Mouse (Mus musculus) regulatory T cell (primary cell): ENCODE results near the gene Npas3.

Source experiments
- in situ Hi-C: fragments of 300-600 bp; cut with MboI, MseI; formaldehyde crosslinking; loops from one replicate; pipeline ENCODE4 v1.15.1; 2025; ENCODE audit warnings: high pct_unique_total_duplicates

The Npas3 gene

DNA sequence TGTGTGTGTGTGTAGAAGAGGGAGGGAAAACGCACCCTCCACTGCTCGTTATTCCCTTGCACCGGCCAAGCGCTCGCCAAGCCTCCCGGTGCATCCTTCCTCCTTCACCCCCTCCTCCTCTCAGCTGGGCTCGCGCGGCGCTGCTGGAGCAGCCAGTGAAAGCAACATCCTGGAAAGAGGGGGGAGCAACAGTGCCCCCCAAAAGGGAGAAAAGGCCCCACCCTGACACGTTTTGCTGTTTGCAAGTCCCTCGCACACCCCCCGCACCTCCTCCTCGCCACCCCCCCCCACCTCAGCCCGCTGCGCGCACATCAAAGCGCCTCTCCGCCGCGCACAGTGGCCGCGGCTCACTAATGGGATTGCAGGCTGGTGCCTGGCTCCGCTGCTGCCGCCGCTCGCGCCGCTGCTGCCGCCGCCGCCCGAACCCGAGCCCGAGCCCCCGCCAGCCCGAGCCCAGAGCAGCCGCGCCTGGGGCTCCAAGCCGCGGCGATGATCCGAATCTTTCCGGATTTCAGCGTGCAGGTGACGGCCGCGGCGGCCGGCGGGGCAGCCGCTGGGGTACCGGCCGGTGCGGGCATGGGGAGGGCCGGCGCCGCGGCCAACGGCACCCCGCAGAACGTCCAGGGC, at the start of gene Npas3:
TSS of gene Npas3 (plus strand) at position 577 of the 627 bp plus-strand sequence.
- in situ Hi-C loops, result loop anchor here (25.0 kb wide), 1 partner anchor 336 kb away; no protein-coding TSS in a partner anchor

DNA sequence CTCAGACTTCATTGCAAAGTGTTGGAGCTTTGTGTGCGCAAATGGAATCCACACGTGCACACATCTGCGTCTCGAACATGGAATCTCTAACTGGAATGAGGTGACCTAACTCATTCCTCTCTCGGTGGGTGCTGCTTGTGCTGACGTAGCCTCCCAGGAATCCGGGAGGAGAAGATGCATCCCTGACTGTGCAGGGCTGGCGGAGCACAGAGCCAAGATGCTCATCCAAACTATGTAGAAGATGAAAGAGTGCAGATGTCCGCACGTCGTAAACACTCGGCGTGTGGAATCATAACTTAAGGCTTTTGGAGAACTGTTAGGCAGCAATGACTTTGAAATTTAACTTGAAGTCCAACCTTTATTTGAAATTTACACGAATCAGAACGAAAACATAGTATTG, 31.3 kb upstream of the Npas3 start:
- in situ Hi-C loops, result no loop called here

DNA sequence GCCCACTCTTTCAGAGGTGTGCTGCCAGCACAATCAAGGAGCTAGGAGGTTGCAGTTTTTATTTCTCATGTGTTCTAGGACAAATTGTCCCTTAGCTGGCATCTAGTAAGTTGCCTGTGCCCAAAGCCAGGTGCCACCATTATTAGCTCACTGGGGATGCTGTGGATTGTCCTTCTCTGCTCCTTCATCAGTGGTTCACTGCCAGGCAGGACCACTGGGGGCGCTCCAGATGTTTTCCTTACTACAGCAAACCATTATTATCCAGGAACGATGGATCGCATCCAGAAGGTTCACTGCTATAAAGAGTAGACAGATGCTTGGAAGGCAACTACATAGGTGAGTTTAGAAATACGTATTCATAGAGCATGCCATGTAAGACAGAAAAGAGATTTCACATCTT, 25.7 kb upstream of the Npas3 start:
- in situ Hi-C loops, result no loop called here

DNA sequence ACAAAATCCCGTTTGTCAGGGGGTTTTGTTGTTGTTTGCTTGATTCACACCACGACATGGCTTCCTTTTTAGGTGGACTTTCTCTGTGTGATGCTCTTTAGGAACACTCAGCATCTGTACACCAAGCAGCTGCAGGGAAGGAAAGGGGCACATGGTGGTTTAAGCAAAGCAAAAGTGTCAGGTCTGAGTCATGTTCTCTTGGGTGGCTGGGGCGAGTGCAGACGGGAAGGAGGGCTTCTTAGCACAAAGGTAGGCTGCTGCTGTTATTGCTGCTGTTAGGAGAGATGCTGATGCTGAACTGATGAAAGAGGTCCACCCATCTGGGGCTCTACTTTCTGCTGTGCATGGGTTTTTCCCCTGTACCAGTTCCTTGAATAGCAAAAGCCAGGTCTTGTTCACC, 21.1 kb upstream of the Npas3 start:
- in situ Hi-C loops, result loop anchor here (25.0 kb wide), 1 partner anchor 315 kb away; no protein-coding TSS in a partner anchor

DNA sequence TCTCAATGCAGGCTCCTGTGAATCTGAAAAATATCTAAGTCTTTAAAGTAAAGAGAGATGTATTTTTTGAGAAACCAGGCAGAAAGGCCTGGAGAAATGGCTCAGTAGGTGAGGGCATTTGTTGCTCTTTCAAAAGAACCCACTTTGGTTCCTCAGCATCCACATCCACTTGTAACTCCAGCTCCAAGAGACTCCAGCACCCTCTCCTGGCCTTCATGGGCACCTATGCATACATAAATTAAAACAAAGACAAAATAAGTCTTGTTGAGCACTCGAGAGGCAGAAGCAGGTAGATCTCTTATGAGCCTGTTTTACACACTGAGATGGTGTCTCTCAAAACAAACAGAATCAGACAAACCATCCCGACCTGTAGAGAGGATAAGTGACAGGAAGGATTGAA, 19.1 kb upstream of the Npas3 start:
- in situ Hi-C loops, result loop anchor here (25.0 kb wide), 1 partner anchor 317 kb away; no protein-coding TSS in a partner anchor

DNA sequence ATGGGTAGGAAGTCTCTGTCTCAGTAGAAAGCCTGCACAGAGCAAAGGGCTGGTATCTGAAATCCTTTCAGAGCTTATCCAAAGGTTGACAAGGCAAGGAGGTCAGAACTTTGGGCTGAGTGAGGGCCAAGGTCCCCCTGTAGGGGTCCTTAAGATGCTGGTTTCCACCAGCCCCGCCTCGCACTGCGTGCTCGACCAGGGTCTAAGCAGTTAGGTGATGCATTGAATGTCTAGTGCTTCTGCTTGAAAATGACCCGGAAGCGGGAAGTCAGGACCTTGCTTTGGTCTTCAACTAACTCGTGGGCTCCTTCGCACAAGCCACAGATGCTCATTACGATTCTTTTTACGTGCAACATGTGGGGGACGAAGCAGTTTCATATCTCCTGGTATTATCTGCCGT, 2.3 kb upstream of the Npas3 start:
- in situ Hi-C loops, result loop anchor here (25.0 kb wide), 1 partner anchor 334 kb away; no protein-coding TSS in a partner anchor

DNA sequence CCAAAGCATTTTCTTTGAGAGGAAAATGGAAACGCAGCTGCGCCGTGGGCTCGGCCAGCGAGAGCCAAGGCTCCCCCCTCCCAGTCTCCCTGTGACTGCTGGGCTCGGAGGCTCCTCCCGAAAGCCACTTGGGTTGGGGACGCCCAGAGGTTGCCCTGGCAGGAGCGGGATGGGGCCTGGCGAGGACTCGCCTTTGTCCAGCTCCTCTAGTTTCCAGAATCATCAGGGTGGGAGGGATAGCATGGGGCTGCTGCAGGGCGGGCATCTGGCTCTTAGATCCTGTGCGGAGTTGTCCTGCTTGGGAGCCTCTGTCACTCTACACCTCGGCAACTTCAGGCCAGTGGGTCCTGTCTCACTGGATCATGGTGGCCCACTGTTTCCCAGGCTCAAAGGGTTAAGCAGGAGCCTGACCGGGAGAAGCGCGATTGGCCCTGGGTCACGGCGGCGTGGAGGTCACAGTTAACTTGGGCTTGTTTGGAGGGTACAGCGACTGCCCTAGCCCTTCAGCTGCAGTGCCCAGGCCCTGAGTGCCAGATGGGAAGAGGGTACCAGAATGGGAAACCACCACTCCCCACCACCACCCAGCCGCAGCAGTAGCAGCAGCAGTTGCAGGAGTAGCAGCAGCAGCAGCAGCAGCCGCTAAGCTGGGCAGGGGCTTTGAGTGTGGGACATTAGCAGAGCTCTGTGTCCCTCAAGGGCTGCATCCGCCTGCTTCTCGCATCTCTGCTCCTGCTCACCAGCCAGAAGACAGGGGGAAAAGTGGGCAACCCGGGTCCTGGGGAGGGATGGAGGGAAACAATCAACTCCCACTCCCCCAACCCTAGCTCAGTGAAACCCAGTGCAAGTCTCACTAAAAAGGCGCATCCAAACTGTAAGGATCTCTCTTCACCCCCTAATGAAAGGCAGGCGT, 1.6 kb upstream of the Npas3 start:
- in situ Hi-C loops, result loop anchor here (25.0 kb wide), 1 partner anchor 335 kb away; no protein-coding TSS in a partner anchor

DNA sequence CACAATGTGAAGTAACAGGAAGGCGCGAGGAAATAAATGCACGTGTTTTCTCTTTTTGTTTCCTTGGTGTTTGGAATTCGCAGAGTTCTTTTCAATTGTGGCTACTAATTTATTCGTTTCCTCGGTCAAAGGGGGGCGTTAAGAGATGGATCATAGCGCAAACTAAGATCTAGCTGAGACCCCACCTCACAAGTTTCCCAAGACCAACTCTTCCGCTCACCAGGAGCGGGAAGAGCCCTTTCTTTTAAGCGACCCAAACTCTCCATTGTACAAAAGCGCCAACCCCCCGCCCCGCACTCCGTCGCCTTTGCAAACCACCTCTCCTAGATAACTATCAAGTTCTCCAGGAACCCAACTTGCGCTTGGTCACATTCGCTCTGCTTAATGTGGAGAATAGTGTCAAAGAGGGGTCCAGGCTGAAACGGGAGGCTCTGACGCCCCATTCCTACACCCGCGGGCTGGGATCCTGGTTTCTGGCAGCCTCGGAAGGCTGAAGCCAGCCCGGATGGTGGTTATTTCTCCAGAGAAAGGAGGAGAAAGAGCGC, 914 bp upstream of the Npas3 start:
- in situ Hi-C loops, result loop anchor here (25.0 kb wide), 1 partner anchor 335 kb away; no protein-coding TSS in a partner anchor

DNA sequence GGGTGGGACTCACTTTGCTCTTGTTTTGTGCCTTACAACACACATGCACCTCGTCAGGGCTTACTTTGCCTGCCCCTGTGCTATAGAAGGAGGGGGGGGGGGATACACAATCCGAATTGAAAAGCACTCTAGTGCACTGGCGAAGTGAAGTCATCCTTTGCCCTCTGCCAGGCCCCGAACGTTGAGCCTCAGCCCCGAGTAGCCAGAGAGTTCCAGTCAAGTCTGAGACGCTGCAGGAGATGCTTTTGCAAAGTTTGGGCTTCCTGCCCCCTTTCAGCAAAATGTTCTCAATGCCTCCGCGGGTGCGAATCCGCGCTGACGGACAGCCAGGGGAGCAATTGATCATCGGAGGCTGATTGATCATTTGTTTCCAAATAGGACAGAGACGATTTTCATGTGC, 319 bp downstream of the Npas3 start:
- in situ Hi-C loops, result loop anchor here (25.0 kb wide), 1 partner anchor 336 kb away; no protein-coding TSS in a partner anchor

DNA sequence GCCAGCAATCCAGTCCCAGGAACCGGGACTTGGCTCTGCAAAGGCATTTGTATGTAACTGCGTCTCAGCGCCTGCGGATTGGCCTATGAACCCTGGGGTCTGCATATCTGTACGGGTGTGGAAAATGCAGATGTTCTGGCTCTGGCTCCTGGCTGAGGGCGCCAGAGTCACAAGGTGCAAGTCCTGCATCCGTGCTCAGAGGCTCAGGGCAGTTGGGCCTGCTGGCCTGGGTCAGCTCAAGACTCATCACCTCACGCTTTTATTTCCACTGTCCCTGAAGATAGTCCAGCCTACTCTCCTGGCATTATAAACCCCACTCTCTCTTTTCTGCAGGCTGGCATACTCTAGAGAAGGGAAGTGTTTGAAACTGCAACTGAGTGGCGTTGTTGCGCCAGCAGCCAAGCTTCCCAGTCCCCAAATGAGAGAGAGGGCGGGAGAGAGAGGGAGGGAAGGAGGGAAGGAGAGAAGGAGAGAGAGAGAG, 3.3 kb downstream of the Npas3 start:
- in situ Hi-C loops, result no loop called here

DNA sequence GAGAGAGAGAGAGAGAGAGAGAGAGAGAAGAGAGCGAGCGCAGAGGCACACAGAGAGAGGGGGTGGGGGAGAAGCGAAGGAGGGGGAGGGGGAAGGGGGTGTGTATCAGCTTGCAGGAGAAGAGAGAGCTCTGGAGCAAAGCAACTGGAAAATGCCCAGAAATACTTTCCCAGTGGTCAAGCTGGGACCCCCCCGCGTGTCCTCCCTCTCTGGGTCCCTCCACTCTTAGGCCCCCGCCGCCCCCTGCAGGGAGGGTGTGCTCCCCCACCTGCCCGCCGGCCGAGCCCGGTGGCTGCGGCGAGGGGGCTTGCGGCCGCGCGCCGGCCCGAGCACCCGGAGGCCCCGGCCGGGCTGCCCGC, 3.7 kb downstream of the Npas3 start:
- in situ Hi-C loops, result no loop called here

DNA sequence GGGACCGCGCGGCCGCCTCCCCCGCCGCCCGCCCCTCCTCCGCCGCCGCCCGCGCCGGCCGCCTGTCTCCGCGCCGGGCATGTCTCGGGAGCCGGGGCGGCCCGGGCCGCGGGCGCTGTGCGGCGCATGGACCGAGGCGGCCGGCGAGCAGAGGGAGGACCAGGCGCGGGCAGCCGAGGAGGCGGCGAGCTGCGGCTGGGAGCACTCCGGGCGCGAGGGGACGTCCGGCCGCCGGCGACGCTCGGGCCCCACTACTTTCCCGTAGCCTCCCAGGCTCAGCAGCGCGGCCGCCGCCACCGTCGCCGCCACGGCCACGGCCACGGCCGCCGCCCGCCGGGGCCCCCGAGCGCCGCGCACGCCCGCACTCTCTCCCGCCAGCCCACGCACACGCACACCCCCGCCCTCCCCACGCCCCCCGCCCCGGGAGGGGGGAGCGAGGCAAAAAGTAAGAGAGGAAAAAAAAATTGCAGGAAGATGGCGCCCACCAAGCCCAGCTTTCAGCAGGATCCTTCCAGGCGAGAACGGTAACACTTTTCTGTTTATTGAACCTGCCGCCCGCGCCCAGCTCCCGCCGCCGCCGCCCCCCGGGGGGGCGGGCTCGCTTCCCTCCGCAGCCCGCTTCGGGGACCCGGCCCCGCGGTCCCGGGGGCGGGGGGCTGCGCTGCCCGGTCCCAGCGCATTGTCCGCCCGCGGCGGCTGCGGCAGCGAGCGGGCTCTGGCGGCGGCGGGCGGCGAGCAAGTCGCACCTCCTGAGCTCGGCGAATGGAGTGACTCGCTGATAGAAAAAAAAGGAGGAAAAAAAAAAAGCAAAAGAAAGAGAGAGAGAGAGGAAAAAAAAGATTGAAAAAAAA, 4.3 kb downstream of the Npas3 start:
- in situ Hi-C loops, result no loop called here

DNA sequence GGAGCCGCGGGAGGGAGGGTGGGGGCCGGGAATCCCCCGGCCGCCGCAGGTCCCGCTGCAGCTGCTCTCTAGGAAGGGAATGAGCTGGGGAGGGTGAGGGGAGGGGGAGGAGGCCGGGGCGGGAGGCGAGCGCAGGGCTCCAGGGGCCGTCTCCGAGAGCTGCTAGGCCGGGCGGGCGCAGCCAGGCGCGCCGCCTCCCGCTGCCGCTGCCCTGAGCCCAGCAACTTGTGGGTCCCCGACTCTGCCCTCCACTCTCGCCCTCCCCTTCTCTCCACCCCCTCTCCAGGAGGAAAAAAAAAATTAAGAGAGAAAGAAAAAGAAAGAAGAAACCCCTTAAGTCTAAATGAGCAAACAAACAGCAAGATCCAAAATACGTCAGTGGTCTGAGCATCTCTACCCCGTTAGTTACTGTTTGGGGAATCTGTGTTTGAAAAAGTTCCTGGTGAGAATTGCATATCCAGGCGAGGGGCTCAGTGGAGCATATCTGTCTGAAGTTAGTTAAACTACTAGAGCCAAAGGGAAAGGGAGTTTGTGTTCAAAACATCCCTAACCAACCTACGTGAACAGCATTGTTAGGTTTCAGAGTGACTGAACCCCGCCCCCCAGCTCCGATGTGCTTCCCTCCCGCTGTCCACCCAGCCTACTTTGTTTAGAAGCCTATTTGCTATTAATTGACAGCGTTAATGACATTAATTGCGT, 5.1 kb downstream of the Npas3 start:
- in situ Hi-C loops, result no loop called here

DNA sequence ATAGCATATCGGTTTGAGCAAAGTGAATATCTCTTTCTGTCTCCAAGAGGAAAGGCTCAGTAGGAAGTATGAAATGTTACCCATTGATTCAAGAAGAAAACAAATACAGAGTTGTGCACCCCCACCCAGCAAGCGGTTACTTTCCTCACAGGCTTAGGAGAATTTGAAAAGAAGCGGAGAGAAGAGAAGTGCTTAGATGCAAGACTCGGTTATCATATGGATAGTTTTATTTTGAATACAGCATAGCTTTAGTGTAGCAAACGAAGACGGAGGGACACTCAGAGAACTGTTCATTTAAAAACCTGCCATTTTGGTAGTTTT, 5.6 kb downstream of the Npas3 start:
- in situ Hi-C loops, result no loop called here

DNA sequence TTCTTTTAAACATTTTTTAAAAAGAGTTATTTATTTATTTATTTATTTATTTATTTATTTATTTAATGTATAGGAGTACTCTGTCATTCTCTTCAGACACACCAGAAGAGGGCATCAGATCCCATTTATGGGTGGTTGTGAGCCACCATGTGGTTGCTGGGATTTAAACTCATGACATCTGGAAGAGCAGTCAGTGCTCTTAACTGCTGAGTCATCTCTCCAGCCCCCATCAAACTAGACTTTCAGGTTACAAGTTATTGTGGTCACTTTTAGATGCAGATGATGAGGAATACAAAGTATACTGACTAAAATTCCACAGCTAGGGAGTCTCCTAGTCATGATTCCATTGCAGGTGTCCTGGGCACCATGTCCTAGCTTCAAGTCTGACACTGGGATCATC, 26.0 kb downstream of the Npas3 start:
- in situ Hi-C loops, result loop anchor here (10.0 kb wide), 1 partner anchor 440 kb away; no protein-coding TSS in a partner anchor

DNA sequence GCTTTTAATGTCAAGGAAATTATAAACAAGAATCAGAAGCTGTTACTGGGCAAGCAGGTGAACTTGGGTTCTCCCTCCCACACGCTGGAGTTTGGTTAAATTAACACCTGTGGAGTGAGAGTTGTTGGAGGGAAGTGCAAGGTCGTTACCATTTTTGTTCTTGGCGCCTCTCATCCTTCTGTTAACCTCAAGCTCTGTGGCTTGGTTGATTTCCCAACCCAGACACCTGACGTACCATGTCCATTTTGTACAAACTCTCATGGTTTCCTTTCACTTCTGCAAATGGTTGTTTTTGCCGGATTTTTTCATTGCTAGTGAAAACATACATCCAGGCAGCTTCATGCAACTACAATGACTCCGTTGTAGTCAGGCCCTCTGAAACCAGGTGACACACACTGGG, 28.9 kb downstream of the Npas3 start:
- in situ Hi-C loops, result loop anchor here (10.0 kb wide), 1 partner anchor 437 kb away; no protein-coding TSS in a partner anchor

DNA sequence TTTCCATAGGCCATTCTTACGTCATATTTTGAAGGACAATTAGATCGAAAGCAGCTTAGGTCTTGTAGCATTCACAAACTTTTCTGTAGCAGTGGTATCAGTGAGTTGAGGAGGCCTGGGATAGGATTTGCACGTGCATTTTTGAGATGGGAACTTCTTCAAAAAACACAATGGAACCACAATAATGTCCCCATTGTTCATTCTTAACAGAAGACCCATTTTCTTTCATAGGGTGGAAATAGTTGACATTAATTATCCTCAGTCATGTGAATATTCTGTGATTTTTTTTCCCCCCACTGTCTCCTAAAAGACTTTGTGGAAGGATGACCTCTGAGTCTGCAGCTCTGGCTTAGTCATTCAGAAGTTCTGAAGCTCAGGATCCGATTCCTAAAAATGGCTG, 41.9 kb downstream of the Npas3 start:
- in situ Hi-C loops, result no loop called here

DNA sequence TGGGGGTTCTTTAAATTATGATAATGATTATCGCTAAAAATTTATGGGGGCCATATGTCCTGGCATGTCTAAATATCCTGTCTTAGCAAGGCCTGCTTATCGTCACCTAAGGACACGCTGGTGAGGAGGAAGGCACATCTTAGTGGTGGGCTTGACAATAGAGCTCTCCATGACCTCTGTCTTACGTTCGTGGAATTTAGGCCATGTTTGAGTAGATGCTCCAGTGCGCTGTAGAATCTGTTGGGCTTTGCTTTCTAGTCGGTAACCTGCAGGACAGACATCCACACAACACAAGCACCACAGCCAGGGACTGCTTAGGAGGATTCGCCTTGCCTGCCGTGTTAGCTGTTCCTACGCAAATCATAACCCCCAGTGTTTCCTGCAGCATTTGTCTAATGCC, 42.4 kb downstream of the Npas3 start:
- in situ Hi-C loops, result no loop called here

DNA sequence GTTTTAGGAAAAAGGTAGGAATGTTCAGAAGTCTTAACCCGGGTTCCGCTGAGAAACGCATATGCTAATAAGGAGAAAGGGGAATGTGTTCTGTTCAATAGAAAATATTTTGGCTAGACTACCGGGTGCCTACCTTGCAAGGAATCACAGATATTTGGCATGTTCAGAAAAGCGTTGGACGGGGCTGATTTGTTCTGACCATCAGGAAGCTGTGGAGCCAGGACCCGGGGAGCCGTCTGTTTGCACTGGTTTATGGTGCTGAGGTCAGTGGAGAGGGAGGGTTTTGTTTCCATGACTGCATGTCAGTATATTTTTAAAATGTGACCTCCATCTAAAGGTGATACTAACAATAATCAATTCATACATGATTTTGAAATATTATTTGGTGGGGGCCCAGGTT, 43.5 kb downstream of the Npas3 start:
- in situ Hi-C loops, result no loop called here

DNA sequence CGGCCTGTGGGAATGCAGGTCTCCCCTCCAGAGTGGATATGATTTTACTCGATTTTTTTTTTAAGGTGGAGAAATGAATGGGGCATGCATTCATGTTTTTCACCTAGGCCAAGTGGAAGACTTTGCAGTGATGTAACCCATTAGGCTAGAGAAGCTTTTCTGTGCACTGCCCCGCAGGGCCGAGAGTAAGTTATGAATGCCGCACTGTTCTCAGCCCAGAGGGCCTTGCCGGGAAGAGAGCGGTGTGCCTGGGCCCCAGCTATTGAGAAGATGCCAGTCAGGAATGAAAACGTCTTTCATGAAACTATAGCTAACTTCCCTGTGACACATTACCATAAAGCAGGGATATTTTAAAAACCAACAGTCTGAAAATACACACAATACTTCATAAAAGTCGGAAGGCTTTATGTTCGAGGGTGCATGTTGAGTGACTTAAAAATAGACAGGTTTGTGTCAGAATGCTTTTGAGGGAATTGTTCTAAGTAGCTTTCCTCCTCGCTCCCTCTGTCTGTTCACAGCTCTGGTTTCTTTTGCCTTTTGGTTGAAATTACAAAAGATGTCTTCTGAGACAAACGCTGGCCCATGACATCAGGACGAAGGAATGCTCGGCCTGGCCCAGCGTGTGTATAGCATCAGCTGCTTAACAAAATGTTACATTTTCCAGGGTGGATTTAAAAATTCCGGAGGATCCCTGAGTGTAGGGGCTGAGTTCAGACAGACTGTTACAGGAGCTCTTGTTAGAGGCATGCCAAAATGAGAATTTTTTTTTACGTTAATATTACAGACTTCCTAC, 44.2 kb downstream of the Npas3 start:
- in situ Hi-C loops, result no loop called here
